26 mouse cellular contexts compared by ENCODE assay signal in genomic region chr8:104134521-104134920, GRCm38 (mm10). TPM values are rescaled to one million over a fixed set of nuclear protein-coding genes. Genes with fewer than 3 reads are reported as not detected.
"Had no signal": no experiment of that assay in that cellular context is flagged by ENCODE, and none has a peak within 500 bp of the region (broad histone marks: within the 10 kb centered on the region; RNA-seq: fewer than 3 reads in every experiment).

No protein-coding gene starts in this region.

- ATAC-seq: hindbrain, postnatal 0 days; intestine, embryonic 15.5 days; liver, embryonic 12.5 days had no signal

- H3K9ac ChIP-seq: heart, embryonic 13.5 days; heart, embryonic 15.5 days; hindbrain, embryonic 13.5 days; hindbrain, embryonic 15.5 days; intestine, embryonic 15.5 days; kidney, embryonic 15.5 days; limb, embryonic 13.5 days; limb, embryonic 15.5 days; liver, embryonic 12.5 days; liver, embryonic 14.5 days had no signal

- H3K9me3 ChIP-seq: heart, embryonic 13.5 days; heart, embryonic 15.5 days; hindbrain, embryonic 13.5 days; hindbrain, embryonic 15.5 days; intestine, embryonic 15.5 days; kidney, embryonic 15.5 days; limb, embryonic 13.5 days; limb, embryonic 15.5 days; liver, embryonic 12.5 days had no signal

- H3K4me2 ChIP-seq: heart, embryonic 11.5 days; heart, embryonic 13.5 days; heart, embryonic 15.5 days; hindbrain, embryonic 13.5 days; hindbrain, embryonic 15.5 days; intestine, embryonic 15.5 days; kidney, embryonic 15.5 days; limb, embryonic 13.5 days; limb, embryonic 15.5 days; liver, embryonic 12.5 days had no signal

- H3K4me1 ChIP-seq: heart, embryonic 13.5 days; heart, embryonic 15.5 days; hindbrain, embryonic 13.5 days; hindbrain, embryonic 15.5 days; intestine, embryonic 15.5 days; kidney, embryonic 15.5 days; limb, embryonic 13.5 days; limb, embryonic 15.5 days; liver, embryonic 12.5 days had no signal

- DNase-seq: gastrocnemius, postnatal 14 days; gastrocnemius, postnatal 36 days; heart, adult 18-20 months; kidney, adult 11 months; kidney, adult 2 months; kidney, adult 9 months; kidney, postnatal 14 days; kidney, postnatal 36 days; layer of hippocampus, adult 9-11 months; layer of hippocampus, postnatal 36 days; left cerebral cortex, postnatal 4 days had no signal

- H3K27ac ChIP-seq: heart, embryonic 13.5 days; heart, embryonic 15.5 days; hindbrain, embryonic 13.5 days; hindbrain, embryonic 15.5 days; hindbrain, postnatal 0 days; intestine, embryonic 15.5 days; kidney, embryonic 15.5 days; kidney, postnatal 0 days; limb, embryonic 13.5 days; limb, embryonic 15.5 days; liver, embryonic 12.5 days; liver, embryonic 14.5 days had no signal

- H3K36me3 ChIP-seq: heart, embryonic 15.5 days; hindbrain, embryonic 13.5 days; hindbrain, embryonic 15.5 days; intestine, embryonic 15.5 days; kidney, embryonic 15.5 days; limb, embryonic 13.5 days; limb, embryonic 15.5 days; liver, embryonic 12.5 days had no signal

- H3K27me3 ChIP-seq: heart, embryonic 13.5 days; heart, embryonic 15.5 days; hindbrain, embryonic 13.5 days; hindbrain, embryonic 15.5 days; intestine, embryonic 15.5 days; kidney, embryonic 15.5 days; limb, embryonic 13.5 days; limb, embryonic 15.5 days; liver, embryonic 12.5 days had no signal

- H3K4me3 ChIP-seq: heart, embryonic 13.5 days; heart, embryonic 15.5 days; hindbrain, embryonic 13.5 days; hindbrain, embryonic 15.5 days; intestine, embryonic 15.5 days; kidney, embryonic 15.5 days; limb, embryonic 13.5 days; limb, embryonic 15.5 days; liver, embryonic 12.5 days had no signal

RNA-seq across cellular contexts. Expression of gene Cdh5, which starts 33.1 kb away (rescaled TPM):
- total RNA-seq: hematopoietic stem cell, adult 5-6 weeks had no signal

RNA-seq across cellular contexts. Expression of gene Bean1, which starts 35.7 kb away (rescaled TPM):
- total RNA-seq: hematopoietic stem cell, adult 5-6 weeks; liver, adult 2 months had no signal
- polyA plus RNA-seq: liver, adult 2 months had no signal
